Mouse (Mus musculus): ENCODE measurements around the gene Atp8b2. TPM values are rescaled to one million over a fixed set of nuclear protein-coding genes. Genes with fewer than 3 reads are reported as not detected.

The Atp8b2 gene
- 12.0 and 19.1 TPM in 2 replicates for polyA plus RNA-seq (2014; fragmentation: Nextera tagmentation; extraction: Ambion mirVana)

GRCm38 (mm10) chr3:89963221-89963763 is at the start of gene Atp8b2:
TSS of gene Atp8b2 (minus strand) at chr3:89963508.
- Histone ChIP-seq H3K4me1 (replicated peaks; ENCODE audit: control insufficient read depth, insufficient read depth, low read length) (peaks cover 24% of the 10 kb centered on the region), H3K4me2 (replicated peaks; ENCODE audit: low read depth, low read length) (peak within 1 kb of the TSS; percentile 90), H3K9ac (ENCODE audit: low read depth, low read length) (peak within 1 kb of the TSS; percentile 95), H3K27me3 (ENCODE audit: control insufficient read depth, insufficient read depth, low read length) (no peaks in the 10 kb centered on the region), H3K27ac (ENCODE audit: low read depth, low read length) (peak within 1 kb of the TSS; percentile 91), H3K9me3 (ENCODE audit: control insufficient read depth, low read length) (no peaks in the 10 kb centered on the region), H3K4me3 (ENCODE audit: low read depth, low read length) (peak within 1 kb of the TSS; percentile 95), H3K36me3 (ENCODE audit: control insufficient read depth, insufficient read depth, low read length) (no peaks in the 10 kb centered on the region)
- peak; percentile 58 for ATAC-seq (ENCODE audit: low FRiP score)
- 2% methylated on average over 28 of the region's 35 CpGs for WGBS
- peak; percentile 84 for DNase-seq (ENCODE audit: low spot score)

- Histone ChIP-seq H3K4me2 (replicated peaks; ENCODE audit: low read depth, low read length) (no peak overlapping the region), H3K4me3 (ENCODE audit: low read depth, low read length) (no peak overlapping the region), H3K9ac (ENCODE audit: low read depth, low read length) (no peak overlapping the region), H3K9me3 (ENCODE audit: control insufficient read depth, low read length) (no peaks in the 10 kb centered on the region), H3K4me1 (replicated peaks; ENCODE audit: control insufficient read depth, insufficient read depth, low read length) (no peaks in the 10 kb centered on the region), H3K36me3 (ENCODE audit: control insufficient read depth, insufficient read depth, low read length) (peaks cover 14% of the 10 kb centered on the region), H3K27me3 (ENCODE audit: control insufficient read depth, insufficient read depth, low read length) (no peaks in the 10 kb centered on the region), H3K27ac (ENCODE audit: low read depth, low read length) (no peak overlapping the region)
- WGBS: 98% methylated on average over 2 of the region's 2 CpGs
- DNase-seq (ENCODE audit: low spot score) (no peak), ATAC-seq (ENCODE audit: low FRiP score) (no peak)
Observed at GRCm38 (mm10) chr3:90010291-90010690, 47.0 kb upstream of the Atp8b2 start.

DNA sequence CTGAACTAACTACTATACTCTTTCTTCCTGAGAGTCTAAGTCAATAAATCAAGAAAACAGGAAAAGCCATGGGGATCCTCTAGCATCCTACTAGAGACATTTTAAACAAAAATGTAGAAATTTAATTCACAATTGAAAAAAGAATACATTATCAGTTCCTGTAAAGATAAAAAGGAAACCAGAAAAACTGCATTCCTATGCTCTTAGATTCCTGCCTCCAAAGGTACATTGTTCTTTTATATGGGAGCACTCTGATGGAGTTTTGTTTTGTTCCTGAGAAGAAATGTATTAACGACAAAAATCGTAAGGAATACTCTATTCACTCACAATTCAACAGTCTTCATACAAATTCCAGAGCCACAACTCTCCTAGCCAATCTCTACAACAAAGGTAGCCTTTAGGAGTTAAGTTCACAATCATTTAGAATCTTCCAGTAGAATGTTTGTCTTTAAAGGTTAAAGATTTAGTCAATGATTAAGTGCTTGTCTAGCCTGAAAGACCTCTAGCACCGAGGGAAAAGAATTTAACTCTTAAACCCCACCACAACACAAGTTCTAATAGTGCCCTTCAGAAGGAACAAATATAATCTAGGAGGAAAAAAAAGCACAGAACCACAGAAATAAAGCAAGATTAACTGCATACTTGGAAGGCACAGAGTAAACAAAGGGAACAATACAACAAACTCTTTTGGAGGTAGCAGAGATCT is 40.9 kb upstream of the Atp8b2 start:
- no peak for ATAC-seq (ENCODE audit: low FRiP score)
- 78% methylated on average over 3 of the region's 3 CpGs for WGBS
- H3K4me1 ChIP-seq (replicated peaks; ENCODE audit: control insufficient read depth, insufficient read depth, low read length): no peaks in the 10 kb centered on the region
- H3K36me3 ChIP-seq (ENCODE audit: control insufficient read depth, insufficient read depth, low read length): peaks cover 10% of the 10 kb centered on the region; the same call in 1 of the 2 replicates
- no peak overlapping the region for H3K9ac ChIP-seq (ENCODE audit: low read depth, low read length)
- H3K4me3 ChIP-seq (ENCODE audit: low read depth, low read length): no peak overlapping the region
- H3K4me2 ChIP-seq (replicated peaks; ENCODE audit: low read depth, low read length): no peak overlapping the region
- no peak overlapping the region for H3K27ac ChIP-seq (ENCODE audit: low read depth, low read length)
- DNase-seq (ENCODE audit: low spot score): no peak
- H3K9me3 ChIP-seq (ENCODE audit: control insufficient read depth, low read length): no peaks in the 10 kb centered on the region
- H3K27me3 ChIP-seq (ENCODE audit: control insufficient read depth, insufficient read depth, low read length): no peaks in the 10 kb centered on the region

DNA sequence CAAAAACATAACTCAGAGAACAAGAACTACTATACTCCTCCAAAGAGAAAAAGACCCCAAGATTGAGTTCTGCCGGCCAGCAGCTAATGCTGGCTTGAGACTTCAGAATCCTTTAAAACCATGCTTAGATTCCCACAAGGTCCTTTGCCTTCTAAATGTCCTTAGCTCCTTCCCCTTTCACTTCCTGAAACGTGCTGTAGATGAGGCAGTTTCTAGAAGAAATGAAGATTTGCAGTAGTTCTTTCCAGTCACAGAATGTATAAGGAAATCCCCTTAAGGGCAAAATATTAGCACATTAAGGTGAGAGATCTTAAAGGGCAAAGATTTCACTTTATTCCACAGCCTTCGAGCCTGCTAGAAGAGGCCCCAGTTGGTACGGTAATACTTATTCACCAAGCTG is 36.5 kb upstream of the Atp8b2 start:
- 87% methylated on average over 4 of the region's 4 CpGs for WGBS
- Histone ChIP-seq H3K4me2 (replicated peaks; ENCODE audit: low read depth, low read length) (no peak overlapping the region), H3K4me1 (replicated peaks; ENCODE audit: control insufficient read depth, insufficient read depth, low read length) (no peaks in the 10 kb centered on the region; the same call in 1 of the 2 replicates), H3K36me3 (ENCODE audit: control insufficient read depth, insufficient read depth, low read length) (peaks cover 9% of the 10 kb centered on the region; the same call in 1 of the 2 replicates), H3K4me3 (ENCODE audit: low read depth, low read length) (no peak overlapping the region), H3K27ac (ENCODE audit: low read depth, low read length) (0 out of 2 replicates have a peak overlapping the region, but pooled peaks have one; percentile 54), H3K9me3 (ENCODE audit: control insufficient read depth, low read length) (no peaks in the 10 kb centered on the region), H3K27me3 (ENCODE audit: control insufficient read depth, insufficient read depth, low read length) (no peaks in the 10 kb centered on the region), H3K9ac (ENCODE audit: low read depth, low read length) (no peak overlapping the region)
- DNase-seq (ENCODE audit: low spot score): no peak
- no peak for ATAC-seq (ENCODE audit: low FRiP score)

DNA sequence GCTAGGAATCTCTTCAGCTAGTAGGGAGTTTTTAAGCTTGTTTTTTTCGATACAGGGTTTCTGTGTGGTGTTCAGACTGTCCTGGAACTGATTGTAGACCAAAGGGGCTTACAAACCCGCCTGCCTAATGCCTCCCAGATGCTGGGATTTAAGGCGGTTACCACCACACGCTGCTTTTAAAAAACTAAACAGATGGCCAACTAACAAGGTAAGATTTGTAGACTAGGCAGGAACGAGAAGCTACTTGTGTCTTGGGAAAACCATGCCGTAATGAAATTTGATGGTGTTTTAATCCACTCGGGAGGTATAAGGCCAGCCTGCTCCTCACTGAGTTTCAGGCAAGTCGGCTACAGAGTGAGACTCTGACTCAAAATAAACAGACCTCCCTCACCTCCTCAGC is 35.8 kb upstream of the Atp8b2 start:
- H3K27me3 ChIP-seq (ENCODE audit: control insufficient read depth, insufficient read depth, low read length): no peaks in the 10 kb centered on the region
- peak overlapping the region; percentile 86 for H3K27ac ChIP-seq (ENCODE audit: low read depth, low read length)
- ATAC-seq (ENCODE audit: low FRiP score): peak; percentile 61
- peaks cover 9% of the 10 kb centered on the region; the same call in 1 of the 2 replicates for H3K36me3 ChIP-seq (ENCODE audit: control insufficient read depth, insufficient read depth, low read length)
- peak overlapping the region; percentile 83 for H3K4me2 ChIP-seq (replicated peaks; ENCODE audit: low read depth, low read length)
- no peaks in the 10 kb centered on the region; the same call in 1 of the 2 replicates for H3K4me1 ChIP-seq (replicated peaks; ENCODE audit: control insufficient read depth, insufficient read depth, low read length)
- no peaks in the 10 kb centered on the region for H3K9me3 ChIP-seq (ENCODE audit: control insufficient read depth, low read length)
- H3K9ac ChIP-seq (ENCODE audit: low read depth, low read length): peak overlapping the region; percentile 84
- peak overlapping the region; percentile 73 for H3K4me3 ChIP-seq (ENCODE audit: low read depth, low read length)
- DNase-seq (ENCODE audit: low spot score): no peak
- WGBS: 26% methylated on average over 8 of the region's 8 CpGs

- DNase-seq (ENCODE audit: low spot score) (peak; percentile 98), ATAC-seq (ENCODE audit: low FRiP score) (peak; percentile 91)
- WGBS: 0% methylated on average over 26 of the region's 26 CpGs
- no peaks in the 10 kb centered on the region for H3K9me3 ChIP-seq (ENCODE audit: control insufficient read depth, low read length)
- no peaks in the 10 kb centered on the region for H3K27me3 ChIP-seq (ENCODE audit: control insufficient read depth, insufficient read depth, low read length)
- peaks cover 9% of the 10 kb centered on the region; the same call in 1 of the 2 replicates for H3K36me3 ChIP-seq (ENCODE audit: control insufficient read depth, insufficient read depth, low read length)
- peak within 1 kb of the TSS; percentile 84 for H3K9ac ChIP-seq (ENCODE audit: low read depth, low read length)
- H3K4me3 ChIP-seq (ENCODE audit: low read depth, low read length): peak within 1 kb of the TSS; percentile 73
- H3K4me2 ChIP-seq (replicated peaks; ENCODE audit: low read depth, low read length): peak within 1 kb of the TSS; percentile 83
- H3K4me1 ChIP-seq (replicated peaks; ENCODE audit: control insufficient read depth, insufficient read depth, low read length): no peaks in the 10 kb centered on the region; the same call in 1 of the 2 replicates
- peak within 1 kb of the TSS; percentile 86 for H3K27ac ChIP-seq (ENCODE audit: low read depth, low read length)
Observed at GRCm38 (mm10) chr3:89998612-89999054, 35.3 kb upstream of the Atp8b2 start, which contains the start of gene Hax1. TSS of gene Hax1 (minus strand) at chr3:89998780.

DNA sequence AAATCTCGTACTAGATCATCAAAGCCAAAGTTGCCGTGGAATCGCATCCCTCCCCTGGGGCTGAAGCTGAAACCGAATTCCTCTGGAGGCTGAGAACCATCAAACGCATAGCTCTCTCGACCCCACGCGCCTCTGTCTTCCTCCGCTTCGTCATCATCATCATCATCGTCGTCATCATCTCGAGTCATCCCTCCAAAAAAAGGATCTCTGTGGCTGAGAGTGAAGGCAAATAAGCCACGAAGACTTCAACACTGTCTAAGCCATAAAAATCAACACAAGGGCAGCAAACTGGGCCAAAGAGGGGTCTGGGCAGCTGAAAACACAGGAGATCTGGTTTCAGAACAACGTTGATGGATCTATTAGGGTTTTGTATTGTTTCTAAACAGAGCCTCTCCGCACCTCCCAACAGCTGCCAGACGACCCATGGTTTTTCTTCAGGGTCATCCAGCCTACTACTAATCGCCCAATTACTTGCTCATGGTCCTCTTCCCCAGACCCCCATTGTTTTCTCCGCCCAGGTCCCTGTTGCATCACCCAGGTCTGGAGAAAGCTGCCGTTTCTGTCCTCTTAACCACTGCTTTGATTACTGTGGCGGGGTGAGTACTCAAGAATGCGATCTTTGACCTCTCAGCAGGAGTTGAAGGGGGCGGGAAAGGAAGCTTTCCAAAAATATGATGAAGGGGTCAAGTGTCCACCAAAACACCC is 34.6 kb upstream of the Atp8b2 start:
- WGBS: 12% methylated on average over 23 of the region's 23 CpGs
- peak overlapping the region; percentile 73 for H3K4me3 ChIP-seq (ENCODE audit: low read depth, low read length)
- peak; percentile 69 for ATAC-seq (ENCODE audit: low FRiP score)
- DNase-seq (ENCODE audit: low spot score): peak; percentile 61
- no peaks in the 10 kb centered on the region for H3K27me3 ChIP-seq (ENCODE audit: control insufficient read depth, insufficient read depth, low read length)
- peaks cover 9% of the 10 kb centered on the region; the same call in 1 of the 2 replicates for H3K36me3 ChIP-seq (ENCODE audit: control insufficient read depth, insufficient read depth, low read length)
- peak overlapping the region; percentile 83 for H3K4me2 ChIP-seq (replicated peaks; ENCODE audit: low read depth, low read length)
- H3K4me1 ChIP-seq (replicated peaks; ENCODE audit: control insufficient read depth, insufficient read depth, low read length): no peaks in the 10 kb centered on the region; the same call in 1 of the 2 replicates
- peak overlapping the region; percentile 49; the same call in 1 of the 2 replicates for H3K27ac ChIP-seq (ENCODE audit: low read depth, low read length)
- H3K9ac ChIP-seq (ENCODE audit: low read depth, low read length): peak overlapping the region; percentile 84
- H3K9me3 ChIP-seq (ENCODE audit: control insufficient read depth, low read length): no peaks in the 10 kb centered on the region

- WGBS: 92% methylated on average over 5 of the region's 5 CpGs
- Histone ChIP-seq H3K4me2 (replicated peaks; ENCODE audit: low read depth, low read length) (no peak overlapping the region), H3K9me3 (ENCODE audit: control insufficient read depth, low read length) (no peaks in the 10 kb centered on the region), H3K4me3 (ENCODE audit: low read depth, low read length) (no peak overlapping the region), H3K36me3 (ENCODE audit: control insufficient read depth, insufficient read depth, low read length) (peaks cover 2% of the 10 kb centered on the region; the same call in 1 of the 2 replicates), H3K27me3 (ENCODE audit: control insufficient read depth, insufficient read depth, low read length) (no peaks in the 10 kb centered on the region), H3K9ac (ENCODE audit: low read depth, low read length) (no peak overlapping the region), H3K27ac (ENCODE audit: low read depth, low read length) (no peak overlapping the region), H3K4me1 (replicated peaks; ENCODE audit: control insufficient read depth, insufficient read depth, low read length) (no peaks in the 10 kb centered on the region; the same call in 1 of the 2 replicates)
- ATAC-seq (ENCODE audit: low FRiP score): no peak
- DNase-seq (ENCODE audit: low spot score): no peak
Observed at GRCm38 (mm10) chr3:89994807-89995515, 31.7 kb upstream of the Atp8b2 start.

Data from hindbrain, embryonic 11.5 days (tissue).